Mouse (Mus musculus): ENCODE results near the gene Gm7534. TPM values are rescaled to one million over a fixed set of nuclear protein-coding genes. Genes with fewer than 3 reads are reported as not detected.

The Gm7534 gene
- polyA plus RNA-seq, 1 experiment from 2014 or later: not detected

GRCm38 (mm10) chr4:134245148-134245843 lies 42.5 kb upstream of the Gm7534 start, which contains the start of gene Zfp593:
TSS of gene Zfp593 (minus strand) at chr4:134245592.
- 0 out of 2 replicates have a peak within 1 kb of the TSS, but pooled peaks have one; percentile 11 for H3K27ac ChIP-seq
- DNase-seq (ENCODE audit: low spot score) (peak; percentile 97), ATAC-seq (ENCODE audit: low FRiP score) (peak; percentile 82)
- 0% methylated on average over 60 of the region's 60 CpGs for WGBS
- H3K9me3 ChIP-seq (ENCODE audit: control insufficient read depth, low read length): no peaks in the 10 kb centered on the region
- peaks cover 27% of the 10 kb centered on the region for H3K4me1 ChIP-seq (replicated peaks; ENCODE audit: control insufficient read depth, insufficient read depth, low read length)
- H3K27me3 ChIP-seq (ENCODE audit: control insufficient read depth, insufficient read depth, low read length): peaks cover 26% of the 10 kb centered on the region
- H3K36me3 ChIP-seq (replicated peaks; ENCODE audit: control insufficient read depth, insufficient read depth): no peaks in the 10 kb centered on the region
- H3K4me3 ChIP-seq (replicated peaks; ENCODE audit: low read length): peak within 1 kb of the TSS; percentile 85
- peak within 1 kb of the TSS; percentile 98 for H3K4me2 ChIP-seq (replicated peaks)
- peak within 1 kb of the TSS; percentile 83 for H3K9ac ChIP-seq

- Histone ChIP-seq H3K9me3 (ENCODE audit: control insufficient read depth, low read length) (no peaks in the 10 kb centered on the region), H3K4me1 (replicated peaks; ENCODE audit: control insufficient read depth, insufficient read depth, low read length) (peaks cover 17% of the 10 kb centered on the region)
- WGBS: 92% methylated on average over 17 of the region's 17 CpGs
Observed at GRCm38 (mm10) chr4:134243516-134244250, 40.9 kb upstream of the Gm7534 start, which contains the start of gene E130218I03Rik. TSS of gene E130218I03Rik (plus strand) at chr4:134243662.

GRCm38 (mm10) chr4:134238686-134239085 lies 35.9 kb upstream of the Gm7534 start:
- no peak overlapping the region for H3K9ac ChIP-seq
- 13% methylated on average over 10 of the region's 10 CpGs for WGBS
- H3K27ac ChIP-seq: no peak overlapping the region
- no peaks in the 10 kb centered on the region for H3K9me3 ChIP-seq (ENCODE audit: control insufficient read depth, low read length)
- ATAC-seq (ENCODE audit: low FRiP score) (no peak), DNase-seq (ENCODE audit: low spot score) (no peak)
- H3K4me1 ChIP-seq (replicated peaks; ENCODE audit: control insufficient read depth, insufficient read depth, low read length): 0 out of 2 replicates have a peak, but pooled peaks cover 6% of the 10 kb centered on the region
- no peaks in the 10 kb centered on the region for H3K36me3 ChIP-seq (replicated peaks; ENCODE audit: control insufficient read depth, insufficient read depth)
- peaks cover 18% of the 10 kb centered on the region for H3K27me3 ChIP-seq (ENCODE audit: control insufficient read depth, insufficient read depth, low read length)
- H3K4me3 ChIP-seq (replicated peaks; ENCODE audit: low read length): no peak overlapping the region
- peak overlapping the region; percentile 28; the same call in 1 of the 2 replicates for H3K4me2 ChIP-seq (replicated peaks)

More at GRCm38 (mm10) chr4:134243516-134244250, 40.9 kb upstream of the Gm7534 start, which contains the start of gene E130218I03Rik:
- peak within 1 kb of the TSS; percentile 98 for H3K4me2 ChIP-seq (replicated peaks)
- H3K27ac ChIP-seq: no peak within 1 kb of the TSS
- peaks cover 16% of the 10 kb centered on the region for H3K27me3 ChIP-seq (ENCODE audit: control insufficient read depth, insufficient read depth, low read length)
- no peak for ATAC-seq (ENCODE audit: low FRiP score)
- H3K9ac ChIP-seq: no peak within 1 kb of the TSS; the same call in 1 of the 2 replicates
- H3K4me3 ChIP-seq (replicated peaks; ENCODE audit: low read length): peak within 1 kb of the TSS; percentile 85; the same call in 1 of the 2 replicates
- no peak for DNase-seq (ENCODE audit: low spot score)
- H3K36me3 ChIP-seq (replicated peaks; ENCODE audit: control insufficient read depth, insufficient read depth): no peaks in the 10 kb centered on the region

- H3K4me1 ChIP-seq (replicated peaks; ENCODE audit: control insufficient read depth, insufficient read depth, low read length): 0 out of 2 replicates have a peak, but pooled peaks cover 6% of the 10 kb centered on the region
- no peak within 1 kb of the TSS for H3K9ac ChIP-seq
- no peak within 1 kb of the TSS for H3K27ac ChIP-seq
- peaks cover 18% of the 10 kb centered on the region for H3K27me3 ChIP-seq (ENCODE audit: control insufficient read depth, insufficient read depth, low read length)
- DNase-seq (ENCODE audit: low spot score): no peak
- 2% methylated on average over 18 of the region's 18 CpGs for WGBS
- H3K36me3 ChIP-seq (replicated peaks; ENCODE audit: control insufficient read depth, insufficient read depth): no peaks in the 10 kb centered on the region
- peak within 1 kb of the TSS; percentile 28 for H3K4me2 ChIP-seq (replicated peaks)
- H3K9me3 ChIP-seq (ENCODE audit: control insufficient read depth, low read length): no peaks in the 10 kb centered on the region
- H3K4me3 ChIP-seq (replicated peaks; ENCODE audit: low read length): no peak within 1 kb of the TSS
- no peak for ATAC-seq (ENCODE audit: low FRiP score)
Observed at GRCm38 (mm10) chr4:134238279-134238651, 35.5 kb upstream of the Gm7534 start, which contains the start of gene Cnksr1. TSS of gene Cnksr1 (minus strand) at chr4:134238399.

- peak overlapping the region; percentile 28; the same call in 1 of the 2 replicates for H3K4me2 ChIP-seq (replicated peaks)
- H3K27me3 ChIP-seq (ENCODE audit: control insufficient read depth, insufficient read depth, low read length): peaks cover 18% of the 10 kb centered on the region
- DNase-seq (ENCODE audit: low spot score) (no peak), ATAC-seq (ENCODE audit: low FRiP score) (no peak)
- H3K27ac ChIP-seq: no peak overlapping the region
- H3K36me3 ChIP-seq (replicated peaks; ENCODE audit: control insufficient read depth, insufficient read depth): no peaks in the 10 kb centered on the region
- no peaks in the 10 kb centered on the region for H3K9me3 ChIP-seq (ENCODE audit: control insufficient read depth, low read length)
- H3K4me3 ChIP-seq (replicated peaks; ENCODE audit: low read length): no peak overlapping the region
- 27% methylated on average over 19 of the region's 19 CpGs for WGBS
- no peak overlapping the region for H3K9ac ChIP-seq
- 0 out of 2 replicates have a peak, but pooled peaks cover 6% of the 10 kb centered on the region for H3K4me1 ChIP-seq (replicated peaks; ENCODE audit: control insufficient read depth, insufficient read depth, low read length)
Observed at GRCm38 (mm10) chr4:134237582-134238278, 34.9 kb upstream of the Gm7534 start.

GRCm38 (mm10) chr4:134234876-134235275 lies 32.1 kb upstream of the Gm7534 start:
- DNase-seq (ENCODE audit: low spot score) (no peak), ATAC-seq (ENCODE audit: low FRiP score) (no peak)
- Histone ChIP-seq H3K9ac (no peak overlapping the region), H3K9me3 (ENCODE audit: control insufficient read depth, low read length) (no peaks in the 10 kb centered on the region), H3K4me2 (replicated peaks) (no peak overlapping the region), H3K36me3 (replicated peaks; ENCODE audit: control insufficient read depth, insufficient read depth) (no peaks in the 10 kb centered on the region), H3K4me1 (replicated peaks; ENCODE audit: control insufficient read depth, insufficient read depth, low read length) (0 out of 2 replicates have a peak, but pooled peaks cover 6% of the 10 kb centered on the region), H3K4me3 (replicated peaks; ENCODE audit: low read length) (no peak overlapping the region), H3K27ac (no peak overlapping the region), H3K27me3 (ENCODE audit: control insufficient read depth, insufficient read depth, low read length) (peaks cover 18% of the 10 kb centered on the region)
- WGBS: 84% methylated on average over 5 of the region's 5 CpGs

- 49% methylated on average over 8 of the region's 8 CpGs for WGBS
- ATAC-seq (ENCODE audit: low FRiP score): no peak
- Histone ChIP-seq H3K27ac (no peak overlapping the region), H3K9me3 (ENCODE audit: control insufficient read depth, low read length) (no peaks in the 10 kb centered on the region), H3K4me1 (replicated peaks; ENCODE audit: control insufficient read depth, insufficient read depth, low read length) (no peaks in the 10 kb centered on the region), H3K9ac (no peak overlapping the region), H3K36me3 (replicated peaks; ENCODE audit: control insufficient read depth, insufficient read depth) (no peaks in the 10 kb centered on the region), H3K4me2 (replicated peaks) (no peak overlapping the region), H3K27me3 (ENCODE audit: control insufficient read depth, insufficient read depth, low read length) (no peaks in the 10 kb centered on the region), H3K4me3 (replicated peaks; ENCODE audit: low read length) (no peak overlapping the region)
- no peak for DNase-seq (ENCODE audit: low spot score)
Observed at GRCm38 (mm10) chr4:134230431-134230830, 27.6 kb upstream of the Gm7534 start.

- Histone ChIP-seq H3K27ac (no peak within 1 kb of the TSS), H3K9me3 (ENCODE audit: control insufficient read depth, low read length) (no peaks in the 10 kb centered on the region), H3K4me1 (replicated peaks; ENCODE audit: control insufficient read depth, insufficient read depth, low read length) (no peaks in the 10 kb centered on the region), H3K36me3 (replicated peaks; ENCODE audit: control insufficient read depth, insufficient read depth) (no peaks in the 10 kb centered on the region), H3K4me2 (replicated peaks) (no peak within 1 kb of the TSS), H3K27me3 (ENCODE audit: control insufficient read depth, insufficient read depth, low read length) (no peaks in the 10 kb centered on the region), H3K4me3 (replicated peaks; ENCODE audit: low read length) (no peak within 1 kb of the TSS), H3K9ac (no peak within 1 kb of the TSS)
- 74% methylated on average over 8 of the region's 8 CpGs for WGBS
- DNase-seq (ENCODE audit: low spot score) (no peak), ATAC-seq (ENCODE audit: low FRiP score) (no peak)
Observed at GRCm38 (mm10) chr4:134227194-134227593, 24.4 kb upstream of the Gm7534 start, which contains the start of gene Catsper4. TSS of gene Catsper4 (minus strand) at chr4:134227383.

Data from hindbrain, embryonic 14.5 days (tissue).